Mouse (Mus musculus) lung, adult 2 months (tissue): Measurements from ENCODE around the gene Zfand2a.

ENCODE experiments used
- CTCF ChIP-seq: fragments of 200-500 bp; IDR thresholded peaks from 2 replicates; pipeline ENCODE4 v1.5.1; 2011; ENCODE audit warnings: mild to moderate bottlenecking, low read length, control low read depth; ENCODE audit not compliant: insufficient read depth
- POLR2A ChIP-seq: fragments of 200-500 bp; IDR thresholded peaks from 2 replicates; pipeline ENCODE4 v1.6.1; 2011; ENCODE audit warnings: low read depth, mild to moderate bottlenecking, control low read depth, low read length, borderline replicate concordance; ENCODE audit errors: extremely low read depth

DNA sequence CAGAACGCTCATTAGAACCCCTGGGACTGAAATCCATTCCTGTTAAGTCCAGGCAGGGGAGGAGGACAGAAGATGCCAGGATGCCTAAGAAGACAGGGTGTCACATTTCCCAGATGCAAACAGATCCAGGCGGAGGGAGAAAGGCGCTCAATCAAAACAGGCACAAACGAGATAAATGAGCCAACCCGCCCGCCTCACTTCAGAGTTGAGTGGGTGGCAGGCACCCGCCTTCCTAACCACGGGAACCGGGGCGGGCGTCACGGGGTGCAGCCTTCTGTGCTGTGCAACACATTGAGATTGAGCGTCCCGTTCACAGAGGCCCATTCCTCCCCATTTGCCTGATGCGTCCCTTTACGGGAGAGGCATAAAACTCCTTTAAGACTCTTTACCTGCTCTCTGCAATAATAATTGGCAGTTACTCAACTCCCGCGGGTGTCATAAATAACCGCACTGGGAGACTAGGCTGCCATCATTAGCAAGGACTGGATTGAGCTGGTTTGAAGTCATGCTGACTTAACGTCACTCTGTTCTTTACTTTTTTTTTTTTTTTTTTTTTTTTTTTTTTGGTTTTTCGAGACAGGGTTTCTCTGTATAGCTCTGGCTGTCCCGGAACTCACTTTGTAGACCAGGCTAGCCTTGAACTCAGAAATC is 10.8 kb upstream of the Zfand2a start:
- no peak for TF ChIP-seq CTCF
- TF ChIP-seq POLR2A = no peak
